Mouse (Mus musculus): ENCODE measurements around the gene Slc35a5. TPM values are rescaled to one million over a fixed set of nuclear protein-coding genes. Genes with fewer than 3 reads are reported as not detected.

The Slc35a5 gene
- polyA plus RNA-seq, 1 experiment from 2014 or later = 38.3 TPM

Other genes starting within 250 kb of the Slc35a5 start
- 0.10 TPM in 1 of 2 replicates, not detected in the other for gene Cd200r3, start 215.0 kb downstream of the Slc35a5 start, polyA plus RNA-seq (2015; fragmentation: Nextera tagmentation; extraction: Ambion mirVana)
- gene Ccdc80, start 65.3 kb downstream of the Slc35a5 start, polyA plus RNA-seq (2015; fragmentation: Nextera tagmentation; extraction: Ambion mirVana) = 13.0 and 13.5 TPM in 2 replicates
- gene Atg3, start 79 bp upstream of the Slc35a5 start, polyA plus RNA-seq (2015; fragmentation: Nextera tagmentation; extraction: Ambion mirVana) = 49.4 and 54.9 TPM in 2 replicates
- 0.06 and 0.11 TPM in 2 replicates for gene Btla, start 65.6 kb upstream of the Slc35a5 start, polyA plus RNA-seq (2015; fragmentation: Nextera tagmentation; extraction: Ambion mirVana)